Comparison of ENCODE assay signal across 8 mouse cellular contexts in genomic region chr13:21944592-21944925, GRCm38 (mm10). TPM values are rescaled to one million over a fixed set of nuclear protein-coding genes. Genes with fewer than 3 reads are reported as not detected.
DNase-seq lines count a peak whose midpoint lies in the region; ATAC-seq and TF ChIP-seq lines count a peak whose summit lies in the region.

No protein-coding gene starts in this region.

- no peak for TF ChIP-seq CTCF in lung, embryonic 14.5 days (IDR thresholded peaks at IDR 0.05; ENCODE audit: low read depth)
- no peak for TF ChIP-seq CTCF in embryonic fibroblast, embryonic 13.5 days (IDR thresholded peaks at IDR 0.05; ENCODE audit: borderline replicate concordance, insufficient read depth, low read length)

- 1% methylated on average over 7 of the region's 7 CpGs for WGBS in lung, embryonic 14.5 days
- 0% methylated on average over 7 of the region's 7 CpGs for WGBS in limb, embryonic 14.5 days

- no peak; the same call in 1 of the 2 replicates for TF ChIP-seq POLR2A in embryonic fibroblast, embryonic 13.5 days (IDR thresholded peaks at IDR 0.05; ENCODE audit: low read depth, low read length)
- TF ChIP-seq POLR2A in limb, embryonic 14.5 days (IDR thresholded peaks at IDR 0.05; ENCODE audit: borderline replicate concordance, extremely low read depth, insufficient read depth, insufficient read length), result 0 out of 2 replicates have a peak, but pooled peaks have one; percentile 4

- peak overlapping the region; percentile 85 for H3K9ac ChIP-seq in lung, embryonic 14.5 days
- H3K9ac ChIP-seq in limb, embryonic 14.5 days (ENCODE audit: low read depth, low read length, severe bottlenecking), result peak overlapping the region; percentile 83

- H3K9me3 ChIP-seq in lung, embryonic 14.5 days (ENCODE audit: low read depth, low read length), result no peaks in the 10 kb centered on the region
- no peaks in the 10 kb centered on the region for H3K9me3 ChIP-seq in limb, embryonic 14.5 days (ENCODE audit: control insufficient read depth, low read length)

- no peak; the same call in none of the 2 replicates for ATAC-seq in lung, embryonic 14.5 days (ENCODE audit: insufficient read depth)
- ATAC-seq in limb, embryonic 14.5 days (ENCODE audit: low FRiP score, low read depth), result peak; percentile 31
- peak; percentile 14; the same call in 1 of the 2 replicates for ATAC-seq in neutrophil, adult 5-6 weeks (ENCODE audit: extremely low read depth, insufficient number of reproducible peaks, low FRiP score, poor library complexity, severe bottlenecking)

- H3K4me2 ChIP-seq in lung, embryonic 14.5 days, result peak overlapping the region; percentile 67
- peak overlapping the region; percentile 60 for H3K4me2 ChIP-seq in limb, embryonic 14.5 days (replicated peaks; ENCODE audit: low read depth, low read length, severe bottlenecking)

- no peaks in the 10 kb centered on the region for H3K4me1 ChIP-seq in lung, embryonic 14.5 days (ENCODE audit: insufficient read depth)
- no peaks in the 10 kb centered on the region for H3K4me1 ChIP-seq in embryonic fibroblast, embryonic 13.5 days (ENCODE audit: control insufficient read depth, insufficient read depth, low read length)
- H3K4me1 ChIP-seq in limb, embryonic 14.5 days (ENCODE audit: control insufficient read depth, insufficient read depth, low read length), result peaks cover 6% of the 10 kb centered on the region; the same call in 1 of the 2 replicates

- H3K4me3 ChIP-seq in lung, embryonic 14.5 days (ENCODE audit: low read depth, low read length), result peak overlapping the region; percentile 78
- peak overlapping the region; percentile 50 for H3K4me3 ChIP-seq in embryonic fibroblast, embryonic 13.5 days (ENCODE audit: insufficient read depth, low read length)
- peak overlapping the region; percentile 61 for H3K4me3 ChIP-seq in limb, embryonic 14.5 days (replicated peaks; ENCODE audit: low read length)

- no peak overlapping the region for H3K27ac ChIP-seq in lung, embryonic 14.5 days (ENCODE audit: low read depth)
- H3K27ac ChIP-seq in embryonic fibroblast, embryonic 13.5 days (ENCODE audit: insufficient read depth, low read length), result no peak overlapping the region
- H3K27ac ChIP-seq in limb, embryonic 14.5 days (replicated peaks; ENCODE audit: low read depth, low read length), result no peak overlapping the region; the same call in 1 of the 2 replicates

- peaks cover 18% of the 10 kb centered on the region for H3K36me3 ChIP-seq in lung, embryonic 14.5 days (ENCODE audit: insufficient read depth)
- peaks cover 9% of the 10 kb centered on the region for H3K36me3 ChIP-seq in limb, embryonic 14.5 days (ENCODE audit: control insufficient read depth, insufficient read depth, low read length)

- no peak for DNase-seq in lung, embryonic 14.5 days
- DNase-seq in lung, postnatal 4 days, result no peak
- DNase-seq in limb, embryonic 14.5 days (ENCODE audit: low spot score), result no peak
- no peak for DNase-seq in left cerebral cortex, adult 8-10 months (ENCODE audit: low spot score in 2 of 2)
- no peak for DNase-seq in adrenal gland, adult 18-20 months (ENCODE audit: low spot score in 2 of 2)
- no peak for DNase-seq in cerebellum, adult 11 months

- no peaks in the 10 kb centered on the region for H3K27me3 ChIP-seq in lung, embryonic 14.5 days (ENCODE audit: insufficient read depth, low read length)
- H3K27me3 ChIP-seq in limb, embryonic 14.5 days (ENCODE audit: control insufficient read depth, insufficient read depth, low read length), result no peaks in the 10 kb centered on the region

RNA-seq across cellular contexts. Expression of gene Zfp184, which starts 0.3 kb away (rescaled TPM):
- 16.0 and 16.4 TPM in 2 replicates for polyA plus RNA-seq in lung, embryonic 14.5 days (2014; fragmentation: Nextera tagmentation; extraction: Ambion mirVana)
- 2.9 and 5.0 TPM in 2 replicates for polyA plus RNA-seq in embryonic fibroblast, embryonic 13.5 days (2011; ENCODE audit: insufficient read length, low read depth, missing spikeins)
- polyA plus RNA-seq in limb, embryonic 14.5 days (2012; rRNA removed), result 7.5 and 8.3 TPM in 2 replicates
- polyA plus RNA-seq in limb, embryonic 14.5 days (2014; fragmentation: Nextera tagmentation; extraction: Ambion mirVana), result 12.7 and 17.2 TPM in 2 replicates
- total RNA-seq in neutrophil, adult 5-6 weeks (2017), result 0.49 and 2.6 TPM in 2 replicates
- 1 to 10 TPM; 2.4 to 4.1 (median 3.3) TPM for total RNA-seq in left cerebral cortex, adult 8-10 months (2022)
- total RNA-seq in adrenal gland, adult 18-20 months (2021), result 1 to 10 TPM in 1 of 2 experiments, under 1 TPM in 1; 0.80 to 1.5 TPM

RNA-seq across cellular contexts. Expression of gene Pom121l2, which starts 36.4 kb away (rescaled TPM):
- 0.12 and 0.26 TPM in 2 replicates for polyA plus RNA-seq in lung, embryonic 14.5 days (2014; fragmentation: Nextera tagmentation; extraction: Ambion mirVana)
- 0.23 and 0.32 TPM in 2 replicates for polyA plus RNA-seq in embryonic fibroblast, embryonic 13.5 days (2011; ENCODE audit: insufficient read length, low read depth, missing spikeins)
- 0.09 and 0.17 TPM in 2 replicates for polyA plus RNA-seq in limb, embryonic 14.5 days (2012; rRNA removed)
- polyA plus RNA-seq in limb, embryonic 14.5 days (2014; fragmentation: Nextera tagmentation; extraction: Ambion mirVana), result 0.11 and 0.18 TPM in 2 replicates
- total RNA-seq in neutrophil, adult 5-6 weeks (2017), result not detected in 2 replicates
- not detected for total RNA-seq in left cerebral cortex, adult 8-10 months (2022)
- total RNA-seq in adrenal gland, adult 18-20 months (2021), result not detected
